In genomic region chr10:111600251-111600620, GRCm38 (mm10) we compare ENCODE assay signal across 8 mouse cellular contexts.
A peak's percentile ranks its signal among the peaks of the same experiment; 100 is the strongest.
DNase-seq lines count a peak whose midpoint lies in the region; ATAC-seq lines count a peak whose summit lies in the region.

No protein-coding gene starts in this region.

- ATAC-seq in midbrain, embryonic 15.5 days (replicated peaks) = no peak
- ATAC-seq in midbrain, embryonic 13.5 days = no peak
- ATAC-seq in hindbrain, embryonic 16.5 days = no peak
- no peak for ATAC-seq in erythroblast, adult 5-6 weeks (replicated peaks; ENCODE audit: low FRiP score, poor library complexity, severe bottlenecking)

- WGBS in midbrain, embryonic 15.5 days = 67% methylated on average over 2 of the region's 2 CpGs
- WGBS in midbrain, embryonic 13.5 days = 78% methylated on average over 2 of the region's 2 CpGs
- WGBS in hindbrain, embryonic 16.5 days = 49% methylated on average over 2 of the region's 2 CpGs

- no peak overlapping the region for H3K9ac ChIP-seq in midbrain, embryonic 15.5 days
- H3K9ac ChIP-seq in midbrain, embryonic 13.5 days (replicated peaks) = no peak overlapping the region
- H3K9ac ChIP-seq in hindbrain, embryonic 16.5 days (ENCODE audit: low read depth, low read length) = no peak overlapping the region

- no peak overlapping the region for H3K4me3 ChIP-seq in midbrain, embryonic 15.5 days
- H3K4me3 ChIP-seq in midbrain, embryonic 13.5 days (replicated peaks) = no peak overlapping the region
- no peak overlapping the region for H3K4me3 ChIP-seq in hindbrain, embryonic 16.5 days (ENCODE audit: low read length)

- 0 out of 2 replicates have a peak overlapping the region, but pooled peaks have one; percentile 31 for H3K27ac ChIP-seq in midbrain, embryonic 15.5 days
- H3K27ac ChIP-seq in midbrain, embryonic 13.5 days = no peak overlapping the region
- H3K27ac ChIP-seq in hindbrain, embryonic 16.5 days (ENCODE audit: low read depth, low read length) = peak overlapping the region; percentile 57

- peaks cover 12% of the 10 kb centered on the region for H3K4me1 ChIP-seq in midbrain, embryonic 15.5 days
- H3K4me1 ChIP-seq in midbrain, embryonic 13.5 days (replicated peaks) = peaks cover 26% of the 10 kb centered on the region
- peaks cover 11% of the 10 kb centered on the region for H3K4me1 ChIP-seq in hindbrain, embryonic 16.5 days (ENCODE audit: control insufficient read depth, insufficient read depth, low read depth, low read length)

- peak; percentile 40 to 51 for DNase-seq in heart, adult 18-20 months
- DNase-seq in heart, postnatal 36 days = no peak
- DNase-seq in left cerebral cortex, adult 8-10 months (ENCODE audit: low spot score in 2 of 2) = no peak
- no peak for DNase-seq in testis, postnatal 14 days (ENCODE audit: low spot score)

- no peaks in the 10 kb centered on the region for H3K36me3 ChIP-seq in midbrain, embryonic 15.5 days (replicated peaks)
- no peaks in the 10 kb centered on the region for H3K36me3 ChIP-seq in midbrain, embryonic 13.5 days
- no peaks in the 10 kb centered on the region for H3K36me3 ChIP-seq in hindbrain, embryonic 16.5 days (ENCODE audit: control insufficient read depth, insufficient read depth, low read length)

- intact Hi-C loops in heart, postnatal 36 days (cut with DNase I) = loop anchor here (2.0 to 5.0 kb wide), 2 partner anchors 17 to 322 kb away; no protein-coding TSS in a partner anchor

- H3K27me3 ChIP-seq in midbrain, embryonic 15.5 days (replicated peaks) = no peaks in the 10 kb centered on the region
- 0 out of 2 replicates have a peak, but pooled peaks cover 5% of the 10 kb centered on the region for H3K27me3 ChIP-seq in midbrain, embryonic 13.5 days
- H3K27me3 ChIP-seq in hindbrain, embryonic 16.5 days (replicated peaks; ENCODE audit: control insufficient read depth, insufficient read depth, low read length) = no peaks in the 10 kb centered on the region

- no peaks in the 10 kb centered on the region for H3K9me3 ChIP-seq in midbrain, embryonic 15.5 days
- H3K9me3 ChIP-seq in midbrain, embryonic 13.5 days = no peaks in the 10 kb centered on the region
- H3K9me3 ChIP-seq in hindbrain, embryonic 16.5 days (ENCODE audit: control insufficient read depth, low read length) = no peaks in the 10 kb centered on the region

- H3K4me2 ChIP-seq in midbrain, embryonic 15.5 days = no peak overlapping the region
- no peak overlapping the region for H3K4me2 ChIP-seq in midbrain, embryonic 13.5 days (replicated peaks)
- no peak overlapping the region for H3K4me2 ChIP-seq in hindbrain, embryonic 16.5 days (ENCODE audit: low read length)

Comparison
In these comparisons a context has a peak if more than half of its experiments do, and no peak if none do; other contexts are left out.
1. DNase-seq: peak in heart, adult 18-20 months (2 of 2); none in heart, postnatal 36 days (0 of 2), left cerebral cortex, adult 8-10 months (0 of 2) and testis, postnatal 14 days (single experiment).